Mouse (Mus musculus) liver, adult 2 months (tissue): ENCODE results near the gene a. TPM values are rescaled to one million over a fixed set of nuclear protein-coding genes. Genes with fewer than 3 reads are reported as not detected.
"Not testable (repeated sequence)": the region's sequence is repeated elsewhere in the genome, so short reads cannot be mapped to it uniquely, and the experiment has no call there.

Experiments
- DNase-seq: peaks from one replicate; pipeline ENCODE4 v3.0.0-alpha.2; 2011; ENCODE audit warnings: low read depth, low spot score; ENCODE audit errors: extremely low read depth
- H3K27ac ChIP-seq: fragments of 200-500 bp; replicated peaks from 2 replicates; pipeline ENCODE4 v1.5.1; 2012; ENCODE audit warnings: low read depth, mild to moderate bottlenecking, control low read depth, inconsistent platforms, low read length; ENCODE audit not compliant: insufficient read depth
- H3K27me3 ChIP-seq: fragments of 200-500 bp; 2 replicates; pipeline ENCODE4 v1.6.1; 2012; ENCODE audit warnings: mild to moderate bottlenecking, moderate library complexity, low read length, inconsistent platforms; ENCODE audit not compliant: control insufficient read depth, insufficient read depth
- H3K36me3 ChIP-seq: fragments of 200-500 bp; 2 replicates; pipeline ENCODE4 v1.6.1; 2012; ENCODE audit warnings: low read length, inconsistent platforms; ENCODE audit not compliant: control insufficient read depth, insufficient read depth
- H3K4me1 ChIP-seq: fragments of 200-500 bp; 2 replicates; pipeline ENCODE4 v1.6.1; 2011; ENCODE audit warnings: low read length; ENCODE audit not compliant: control insufficient read depth, insufficient read depth
- H3K4me3 ChIP-seq: fragments of 200-500 bp; 2 replicates; pipeline ENCODE4 v1.5.1; 2011; ENCODE audit warnings: low read depth, mild to moderate bottlenecking, control low read depth, low read length, moderate library complexity; ENCODE audit not compliant: insufficient read depth
- H3K79me2 ChIP-seq: fragments of 200-500 bp; 2 replicates; pipeline ENCODE4 v1.6.1; 2012; ENCODE audit warnings: inconsistent platforms, mild to moderate bottlenecking, low read length, moderate library complexity; ENCODE audit not compliant: control insufficient read depth, insufficient read depth
- H3K9ac ChIP-seq: fragments of 200-500 bp; 2 replicates; pipeline ENCODE4 v1.6.1; 2012; ENCODE audit warnings: low read depth, mild to moderate bottlenecking, control low read depth, inconsistent platforms, low read length
- CTCF ChIP-seq: fragments of 200-500 bp; IDR thresholded peaks from 2 replicates; pipeline ENCODE4 v1.5.1; 2011; ENCODE audit warnings: low read depth, low read length, control low read depth
- POLR2A ChIP-seq: fragments of 200-500 bp; IDR thresholded peaks from 2 replicates; pipeline ENCODE4 v1.6.1; 2011; ENCODE audit warnings: low read length, control low read depth; ENCODE audit not compliant: insufficient read depth; ENCODE audit errors: extremely low read depth
- WGBS: fragments of 180-500 bp; shearing (Covaris S2); methylation state at CpG from one replicate; pipeline ENCODE4 v1.1.7; 2018; 5-methylcytosine and 5-hydroxymethylcytosine counted together
- polyA plus RNA-seq: library from polyadenylated mRNA; depleted of rRNA; stranded (reverse); fragments of >200 nt; gene quantifications from 2 replicates; pipeline ENCODE4 v1.2.3, GENCODE M21; 2012
- total RNA-seq: library from RNA; depleted of rRNA; stranded (reverse); fragments of >200 nt; gene quantifications from 2 replicates; pipeline ENCODE4 v1.2.3, GENCODE M21; 2014

Gene a
- total and polyA plus RNA-seq, 2 experiments: not detected

DNA sequence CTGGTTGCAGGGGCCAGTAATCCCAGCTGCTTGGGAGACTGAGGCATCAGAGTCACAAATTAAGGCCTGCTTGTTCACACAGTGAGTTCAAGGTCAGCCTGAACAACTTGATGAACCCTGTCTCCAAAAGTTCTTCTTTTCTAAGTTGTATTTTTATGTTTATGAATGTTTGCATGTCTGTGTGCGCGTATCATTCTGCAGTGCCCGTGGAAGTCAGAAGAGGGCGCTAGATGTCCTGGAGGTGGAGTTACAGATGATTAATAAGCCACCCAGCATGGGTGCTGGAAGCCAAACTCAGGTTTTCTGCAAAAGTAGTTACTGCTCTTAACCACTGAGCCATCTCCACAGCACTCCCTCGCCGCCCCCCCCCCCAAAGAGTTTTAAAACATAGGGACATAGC is 118.6 kb downstream of the a start:
- H3K4me3 ChIP-seq: no peak overlapping the region
- H3K36me3 ChIP-seq: no peaks in the 10 kb centered on the region
- no peaks in the 10 kb centered on the region for H3K4me1 ChIP-seq
- DNase-seq: no peak
- H3K9ac ChIP-seq: no peak overlapping the region
- no peaks in the 10 kb centered on the region for H3K79me2 ChIP-seq
- H3K27ac ChIP-seq: no peak overlapping the region
- H3K27me3 ChIP-seq: peaks cover 2% of the 10 kb centered on the region; the same call in 1 of the 2 replicates
- WGBS: 85% methylated on average over 6 of the region's 6 CpGs
- peak; percentile 22; the same call in 1 of the 2 replicates for TF ChIP-seq CTCF
- no peak for TF ChIP-seq POLR2A

DNA sequence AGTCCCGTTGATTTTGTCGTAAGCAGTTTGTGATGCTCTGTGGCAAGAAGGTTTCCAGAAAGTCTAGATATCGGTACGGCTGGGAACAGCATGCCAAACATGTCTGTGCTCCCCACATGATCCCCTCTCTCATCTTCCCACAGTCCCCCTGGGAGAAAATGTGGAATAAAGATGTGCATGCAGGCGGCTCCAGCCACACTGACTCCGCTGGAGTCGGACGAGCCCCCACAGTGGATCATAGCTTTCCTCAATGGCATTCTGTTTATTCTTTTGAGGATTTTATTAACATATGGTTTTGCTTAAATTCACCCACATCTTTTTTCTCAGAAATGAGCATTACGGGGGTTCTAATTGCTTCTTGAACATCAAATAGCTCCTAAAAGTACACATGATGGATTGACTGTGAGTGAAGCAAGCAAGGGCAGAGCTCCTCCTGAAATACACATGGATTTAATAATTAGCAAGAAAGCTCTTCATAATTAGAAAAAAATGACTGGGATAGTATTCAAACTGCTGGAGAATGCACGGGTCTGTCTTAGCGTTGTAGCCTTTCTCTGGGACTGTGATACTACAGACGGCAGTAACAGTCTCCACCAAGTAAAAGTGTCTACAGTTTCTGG is 124.8 kb downstream of the a start:
- Histone ChIP-seq H3K36me3 (no peaks in the 10 kb centered on the region), H3K9ac (no peak overlapping the region), H3K27ac (no peak overlapping the region), H3K4me1 (no peaks in the 10 kb centered on the region), H3K4me3 (no peak overlapping the region), H3K27me3 (no peaks in the 10 kb centered on the region), H3K79me2 (no peaks in the 10 kb centered on the region)
- TF ChIP-seq CTCF (no peak), POLR2A (no peak)
- no peak for DNase-seq
- 83% methylated on average over 12 of the region's 12 CpGs for WGBS

DNA sequence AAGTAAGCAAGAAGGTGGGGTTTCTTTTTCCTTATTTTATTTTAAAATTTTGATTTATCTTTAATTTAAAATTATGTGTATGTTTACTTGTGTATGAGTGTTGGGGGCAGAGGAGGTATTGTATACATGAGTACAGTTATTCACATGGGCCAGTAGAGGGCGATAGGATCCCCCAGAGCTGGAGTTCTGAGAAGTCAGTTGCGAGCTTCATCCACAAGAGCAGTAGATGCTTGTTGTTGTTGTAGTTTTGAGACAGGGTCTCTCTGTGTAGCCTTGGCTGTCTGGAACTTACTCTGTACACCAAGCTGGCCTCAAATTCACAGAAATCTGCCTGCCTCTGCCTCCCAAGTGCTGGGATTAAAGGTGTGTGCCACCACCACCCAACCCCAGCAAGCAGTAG is 125.3 kb downstream of the a start:
- Histone ChIP-seq H3K27ac (no peak overlapping the region), H3K79me2 (no peaks in the 10 kb centered on the region), H3K27me3 (no peaks in the 10 kb centered on the region), H3K36me3 (no peaks in the 10 kb centered on the region), H3K4me1 (no peaks in the 10 kb centered on the region), H3K9ac (no peak overlapping the region), H3K4me3 (no peak overlapping the region)
- 19% methylated on average over 2 of the region's 2 CpGs for WGBS
- TF ChIP-seq POLR2A (no peak), CTCF (peak; percentile 55; the same call in 1 of the 2 replicates)
- peak; percentile 44 for DNase-seq

DNA sequence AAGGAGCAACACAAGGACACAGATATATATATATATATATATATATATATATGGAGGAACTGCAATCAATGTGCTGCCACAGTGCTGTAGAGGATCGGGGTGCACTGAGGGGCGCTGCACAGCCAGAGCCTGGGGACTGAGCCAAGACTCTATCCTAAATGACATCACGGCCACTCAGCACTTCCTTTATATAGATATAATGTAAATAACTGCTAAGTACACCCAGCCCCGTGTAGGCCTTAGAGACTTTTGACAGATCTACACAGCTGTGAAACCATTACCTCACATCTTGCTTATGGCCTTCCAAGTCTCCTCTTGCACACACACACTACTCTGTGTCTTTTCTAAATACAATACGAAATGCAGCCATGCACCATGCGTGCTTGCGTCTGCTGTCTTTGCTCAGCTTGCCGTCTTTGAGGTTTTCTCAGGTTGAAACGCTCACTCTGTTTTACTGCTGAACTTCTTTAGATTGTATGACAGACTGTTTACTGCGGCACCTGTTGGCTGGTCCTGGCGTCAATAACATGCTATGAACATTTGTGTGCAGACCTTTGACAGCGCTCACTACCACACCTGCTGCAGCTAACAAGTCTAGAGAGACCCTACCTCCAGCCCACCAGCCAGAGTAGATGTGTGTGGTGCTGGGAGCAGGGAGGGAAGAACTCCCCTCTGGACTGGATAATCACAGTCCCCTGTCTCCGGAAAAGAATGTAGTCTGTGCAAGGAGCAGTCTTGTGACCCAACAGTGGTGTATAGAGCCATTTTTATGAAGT is 126.9 kb downstream of the a start:
- H3K27me3 ChIP-seq: no peaks in the 10 kb centered on the region
- TF ChIP-seq POLR2A: no peak
- no peak for TF ChIP-seq CTCF
- H3K4me1 ChIP-seq: no peaks in the 10 kb centered on the region
- H3K27ac ChIP-seq: no peak overlapping the region
- no peak for DNase-seq
- no peaks in the 10 kb centered on the region for H3K79me2 ChIP-seq
- no peak overlapping the region for H3K9ac ChIP-seq
- no peak overlapping the region for H3K4me3 ChIP-seq
- H3K36me3 ChIP-seq: no peaks in the 10 kb centered on the region
- 81% methylated on average over 13 of the region's 13 CpGs for WGBS

DNA sequence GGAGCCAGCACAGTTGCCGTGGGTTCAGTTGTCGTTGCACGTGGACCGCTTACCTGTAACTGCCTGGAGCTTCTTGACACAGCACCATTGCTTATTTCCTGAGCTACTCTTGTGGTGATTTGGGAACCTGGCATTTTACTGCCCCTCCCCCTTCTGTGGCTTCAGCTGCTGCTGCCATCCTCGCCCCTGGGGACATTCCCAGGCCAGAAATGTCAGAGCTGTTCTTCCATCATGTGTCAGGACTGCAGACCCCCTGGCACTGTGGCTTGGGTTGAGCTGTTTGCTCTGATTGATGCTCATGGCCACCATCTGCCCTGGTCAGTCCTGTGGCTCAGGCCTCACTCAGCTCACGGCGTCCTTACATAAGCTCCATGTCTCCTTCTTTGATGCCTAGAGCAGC is 129.7 kb downstream of the a start:
- TF ChIP-seq POLR2A (no peak), CTCF (no peak)
- no peak overlapping the region for H3K4me3 ChIP-seq
- H3K79me2 ChIP-seq: no peaks in the 10 kb centered on the region
- H3K4me1 ChIP-seq: no peaks in the 10 kb centered on the region
- no peaks in the 10 kb centered on the region for H3K36me3 ChIP-seq
- 92% methylated on average over 7 of the region's 7 CpGs for WGBS
- H3K9ac ChIP-seq: no peak overlapping the region
- no peaks in the 10 kb centered on the region for H3K27me3 ChIP-seq
- no peak overlapping the region for H3K27ac ChIP-seq
- no peak for DNase-seq

DNA sequence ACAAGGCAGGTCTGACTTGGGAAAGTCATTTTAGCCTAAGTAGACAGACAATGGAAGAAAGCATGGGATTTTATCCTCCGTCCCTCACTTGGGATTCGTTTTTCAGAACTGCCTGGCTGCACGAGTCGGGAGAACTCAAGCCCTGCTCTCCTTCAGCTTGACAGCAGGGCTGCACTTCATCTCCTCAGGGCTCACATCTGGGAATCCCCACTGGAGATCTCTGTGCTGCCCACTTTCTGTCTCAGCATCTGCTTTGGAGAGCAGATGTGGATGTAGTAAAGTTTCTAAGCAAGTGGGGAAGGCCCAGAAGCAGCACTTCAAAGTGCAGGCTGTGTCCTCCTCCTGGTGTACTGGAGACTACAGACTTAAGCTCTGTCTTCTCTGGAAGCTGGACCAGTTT is 130.9 kb downstream of the a start:
- not testable (repeated sequence) for H3K79me2 ChIP-seq, H3K4me3 ChIP-seq, H3K27ac ChIP-seq, H3K4me1 ChIP-seq, H3K27me3 ChIP-seq, H3K9ac ChIP-seq, DNase-seq, H3K36me3 ChIP-seq
- WGBS: no CpG with 5 or more reads among the region's 4 CpGs
